10 mouse cellular contexts compared by ENCODE assay signal in genomic region chr13:47237376-47237775, GRCm38 (mm10).
"Had no signal": no experiment of that assay in that cellular context is flagged by ENCODE, and none has a peak within 500 bp of the region (broad histone marks: within the 10 kb centered on the region; RNA-seq: fewer than 3 reads in every experiment).

No protein-coding gene starts in this region.

- DNase-seq: kidney, postnatal 36 days; layer of hippocampus, adult 9-11 months; layer of hippocampus, postnatal 36 days; lung, adult 2 months; lung, postnatal 36 days; retina, postnatal 1 day; right cerebral cortex, postnatal 4 days; spleen, adult 18-20 months; thymus, adult 18-20 months; thymus, postnatal 25 days had no signal
